Mouse (Mus musculus): ENCODE measurements around the gene Senp7.
"Not testable (repeated sequence)": the region's sequence is repeated elsewhere in the genome, so short reads cannot be mapped to it uniquely, and the experiment has no call there.

Senp7 gene

GRCm38 (mm10) chr16:56066113-56066512, 18.0 kb downstream of the Senp7 start:
- no peak for DNase-seq (ENCODE audit: low spot score)

- no peak for DNase-seq (ENCODE audit: low spot score)
These were observed 20.5 kb downstream of the Senp7 start for GRCm38 (mm10) chr16:56068523-56069070.

GRCm38 (mm10) chr16:56071317-56072232, 23.4 kb downstream of the Senp7 start:
- DNase-seq (ENCODE audit: low spot score) = peak; percentile 90

- no peak for DNase-seq (ENCODE audit: low spot score)
These were observed 24.4 kb downstream of the Senp7 start for GRCm38 (mm10) chr16:56072533-56072932.

- not testable (repeated sequence) for DNase-seq (ENCODE audit: low spot score)
These were observed 25.0 kb downstream of the Senp7 start for GRCm38 (mm10) chr16:56073150-56073549.

GRCm38 (mm10) chr16:56074122-56074521, 26.0 kb downstream of the Senp7 start:
- peak; percentile 35 for DNase-seq (ENCODE audit: low spot score)

GRCm38 (mm10) chr16:56074565-56074964, 26.4 kb downstream of the Senp7 start:
- no peak for DNase-seq (ENCODE audit: low spot score)

- DNase-seq (ENCODE audit: low spot score) = peak; percentile 85
These were observed 27.3 kb downstream of the Senp7 start for GRCm38 (mm10) chr16:56075222-56076111.

- peak; percentile 69 for DNase-seq (ENCODE audit: low spot score)
These were observed 28.2 kb downstream of the Senp7 start for GRCm38 (mm10) chr16:56076121-56076869.

- DNase-seq (ENCODE audit: low spot score) = no peak
These were observed 31.3 kb downstream of the Senp7 start for GRCm38 (mm10) chr16:56079419-56079818.

- DNase-seq (ENCODE audit: low spot score) = no peak
These were observed 33.6 kb downstream of the Senp7 start for GRCm38 (mm10) chr16:56081691-56082090.

- DNase-seq (ENCODE audit: low spot score) = no peak
These were observed 38.2 kb downstream of the Senp7 start for GRCm38 (mm10) chr16:56086336-56086735.

GRCm38 (mm10) chr16:56090385-56090784, 42.2 kb downstream of the Senp7 start:
- no peak for DNase-seq (ENCODE audit: low spot score)

- DNase-seq (ENCODE audit: low spot score) = not testable (repeated sequence)
These were observed 48.4 kb downstream of the Senp7 start for GRCm38 (mm10) chr16:56096401-56097018.

- no peak for DNase-seq (ENCODE audit: low spot score)
These were observed 67.6 kb downstream of the Senp7 start for GRCm38 (mm10) chr16:56115706-56116105.

- DNase-seq (ENCODE audit: low spot score) = no peak
These were observed 68.0 kb downstream of the Senp7 start for GRCm38 (mm10) chr16:56116155-56116554.

- DNase-seq (ENCODE audit: low spot score) = no peak
These were observed 69.4 kb downstream of the Senp7 start for GRCm38 (mm10) chr16:56117327-56118180.

GRCm38 (mm10) chr16:56122517-56122916, 74.4 kb downstream of the Senp7 start:
- DNase-seq (ENCODE audit: low spot score) = no peak

GRCm38 (mm10) chr16:56124045-56124444, 75.9 kb downstream of the Senp7 start:
- DNase-seq (ENCODE audit: low spot score) = no peak

GRCm38 (mm10) chr16:56131666-56132065, 83.5 kb downstream of the Senp7 start:
- DNase-seq (ENCODE audit: low spot score) = peak; percentile 49
